Mouse (Mus musculus): ENCODE results near the gene Itga3. TPM values are rescaled to one million over a fixed set of nuclear protein-coding genes. Genes with fewer than 3 reads are reported as not detected.

The Itga3 gene
- polyA plus RNA-seq, 1 experiment from 2014 or later = 5.7 TPM

GRCm38 (mm10) chr11:95074694-95075093 lies 1.9 kb downstream of the Itga3 start:
- Histone ChIP-seq H3K9me3 (no peaks in the 10 kb centered on the region), H3K4me3 (peak overlapping the region; percentile 69), H3K4me1 (replicated peaks) (peaks cover 63% of the 10 kb centered on the region), H3K27me3 (ENCODE audit: insufficient read depth, poor library complexity, severe bottlenecking) (peaks cover 67% of the 10 kb centered on the region), H3K27ac (no peak overlapping the region), H3K36me3 (no peaks in the 10 kb centered on the region)
- DNase-seq (ENCODE audit: low spot score) = no peak
- WGBS = 77% methylated on average over 4 of the region's 4 CpGs

DNA sequence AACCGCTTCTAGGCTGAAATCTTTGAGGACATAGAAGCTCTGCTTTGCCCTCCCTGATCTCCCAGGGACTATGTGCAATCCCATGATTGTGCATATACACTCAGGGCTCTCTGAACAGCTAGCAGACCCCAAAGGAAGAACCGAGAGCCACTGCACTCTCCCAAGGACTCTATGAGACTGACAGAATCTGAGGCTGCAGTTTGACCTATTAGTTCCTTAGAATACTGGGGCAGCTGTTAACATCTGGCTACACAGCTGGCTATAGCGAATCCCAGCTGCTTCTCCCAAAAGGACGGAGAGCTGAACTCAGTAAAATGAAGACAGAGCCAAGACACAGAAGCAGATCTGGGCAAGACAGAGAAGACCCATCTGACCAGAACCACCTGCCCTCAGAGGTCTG lies 2.8 kb downstream of the Itga3 start:
- 77% methylated on average over 4 of the region's 4 CpGs for WGBS
- Histone ChIP-seq H3K9me3 (no peaks in the 10 kb centered on the region), H3K36me3 (no peaks in the 10 kb centered on the region), H3K27ac (no peak overlapping the region), H3K4me1 (replicated peaks) (peaks cover 58% of the 10 kb centered on the region), H3K27me3 (ENCODE audit: insufficient read depth, poor library complexity, severe bottlenecking) (peaks cover 59% of the 10 kb centered on the region), H3K4me3 (no peak overlapping the region)
- DNase-seq (ENCODE audit: low spot score) = no peak

DNA sequence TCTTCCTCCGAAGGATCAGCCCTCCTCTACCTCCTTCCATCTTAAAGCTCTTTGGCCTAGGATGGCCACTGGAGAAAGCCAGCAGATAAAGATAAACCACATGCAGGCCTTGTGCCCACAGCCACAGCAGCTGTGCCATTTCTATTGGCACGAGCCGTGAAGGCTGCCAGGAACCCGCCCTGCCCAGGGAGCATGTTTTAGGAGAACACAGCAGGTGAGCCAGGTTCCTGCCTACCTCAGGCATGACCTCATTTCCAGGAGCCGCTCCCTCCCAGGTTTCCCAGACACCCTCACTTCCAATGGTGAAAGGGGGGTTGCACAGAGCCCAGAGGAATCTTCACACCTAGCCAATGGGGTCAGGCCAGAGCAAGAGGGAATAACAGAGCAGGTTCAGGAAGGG lies 3.8 kb downstream of the Itga3 start:
- H3K9me3 ChIP-seq = no peaks in the 10 kb centered on the region
- 76% methylated on average over 5 of the region's 5 CpGs for WGBS
- H3K36me3 ChIP-seq = no peaks in the 10 kb centered on the region
- H3K27me3 ChIP-seq (ENCODE audit: insufficient read depth, poor library complexity, severe bottlenecking) = peaks cover 49% of the 10 kb centered on the region
- peaks cover 55% of the 10 kb centered on the region for H3K4me1 ChIP-seq (replicated peaks)
- DNase-seq (ENCODE audit: low spot score) = no peak
- H3K4me3 ChIP-seq = no peak overlapping the region
- no peak overlapping the region for H3K27ac ChIP-seq

DNA sequence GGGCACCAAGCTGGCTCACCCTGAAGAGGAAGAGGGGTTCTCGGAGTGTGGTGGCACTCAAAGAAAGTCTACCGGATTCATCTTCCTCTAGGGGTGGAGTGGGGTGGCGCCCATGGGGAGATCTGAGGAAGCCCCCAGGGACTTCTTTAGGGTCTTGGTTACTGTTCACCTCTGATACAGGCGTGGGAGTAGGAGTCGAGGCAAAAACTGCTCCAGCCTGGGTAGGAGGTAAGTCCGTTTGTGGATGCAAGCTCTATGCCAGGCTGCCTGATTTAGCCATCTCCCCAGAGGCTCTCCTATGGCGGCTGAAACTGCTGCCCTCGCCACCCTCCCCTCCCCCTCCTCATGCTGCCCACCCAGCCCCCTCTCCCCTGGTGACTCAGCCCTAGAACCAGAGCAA lies 4.5 kb downstream of the Itga3 start:
- no peak for DNase-seq (ENCODE audit: low spot score)
- no peak overlapping the region for H3K27ac ChIP-seq
- H3K4me3 ChIP-seq = no peak overlapping the region
- H3K9me3 ChIP-seq = no peaks in the 10 kb centered on the region
- WGBS = 71% methylated on average over 8 of the region's 8 CpGs
- peaks cover 50% of the 10 kb centered on the region for H3K4me1 ChIP-seq (replicated peaks)
- H3K36me3 ChIP-seq = no peaks in the 10 kb centered on the region
- peaks cover 42% of the 10 kb centered on the region for H3K27me3 ChIP-seq (ENCODE audit: insufficient read depth, poor library complexity, severe bottlenecking)

DNA sequence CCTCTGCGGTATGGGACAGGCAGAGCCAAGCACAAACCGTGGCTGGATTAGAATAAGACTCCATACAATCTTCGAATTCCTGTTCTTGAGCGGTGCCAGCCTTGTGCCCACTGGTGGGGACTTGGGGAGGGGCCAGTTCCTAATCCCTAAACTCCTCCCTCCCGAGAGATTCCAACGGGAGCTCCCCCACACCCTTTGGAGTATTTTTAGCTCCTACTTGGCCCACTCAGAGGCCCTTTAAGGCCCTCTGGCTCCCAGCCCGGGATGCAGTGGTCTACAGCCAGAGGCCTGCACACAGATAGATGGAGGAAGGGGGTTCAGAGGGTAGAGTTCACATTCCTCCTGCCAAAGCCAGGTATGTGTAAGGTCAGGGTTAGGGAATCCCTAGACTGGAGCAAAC lies 5.3 kb downstream of the Itga3 start:
- Histone ChIP-seq H3K9me3 (no peaks in the 10 kb centered on the region), H3K4me3 (no peak overlapping the region), H3K4me1 (replicated peaks) (peaks cover 41% of the 10 kb centered on the region), H3K27me3 (ENCODE audit: insufficient read depth, poor library complexity, severe bottlenecking) (peaks cover 33% of the 10 kb centered on the region), H3K36me3 (no peaks in the 10 kb centered on the region), H3K27ac (no peak overlapping the region)
- DNase-seq (ENCODE audit: low spot score) = no peak
- 63% methylated on average over 7 of the region's 7 CpGs for WGBS

DNA sequence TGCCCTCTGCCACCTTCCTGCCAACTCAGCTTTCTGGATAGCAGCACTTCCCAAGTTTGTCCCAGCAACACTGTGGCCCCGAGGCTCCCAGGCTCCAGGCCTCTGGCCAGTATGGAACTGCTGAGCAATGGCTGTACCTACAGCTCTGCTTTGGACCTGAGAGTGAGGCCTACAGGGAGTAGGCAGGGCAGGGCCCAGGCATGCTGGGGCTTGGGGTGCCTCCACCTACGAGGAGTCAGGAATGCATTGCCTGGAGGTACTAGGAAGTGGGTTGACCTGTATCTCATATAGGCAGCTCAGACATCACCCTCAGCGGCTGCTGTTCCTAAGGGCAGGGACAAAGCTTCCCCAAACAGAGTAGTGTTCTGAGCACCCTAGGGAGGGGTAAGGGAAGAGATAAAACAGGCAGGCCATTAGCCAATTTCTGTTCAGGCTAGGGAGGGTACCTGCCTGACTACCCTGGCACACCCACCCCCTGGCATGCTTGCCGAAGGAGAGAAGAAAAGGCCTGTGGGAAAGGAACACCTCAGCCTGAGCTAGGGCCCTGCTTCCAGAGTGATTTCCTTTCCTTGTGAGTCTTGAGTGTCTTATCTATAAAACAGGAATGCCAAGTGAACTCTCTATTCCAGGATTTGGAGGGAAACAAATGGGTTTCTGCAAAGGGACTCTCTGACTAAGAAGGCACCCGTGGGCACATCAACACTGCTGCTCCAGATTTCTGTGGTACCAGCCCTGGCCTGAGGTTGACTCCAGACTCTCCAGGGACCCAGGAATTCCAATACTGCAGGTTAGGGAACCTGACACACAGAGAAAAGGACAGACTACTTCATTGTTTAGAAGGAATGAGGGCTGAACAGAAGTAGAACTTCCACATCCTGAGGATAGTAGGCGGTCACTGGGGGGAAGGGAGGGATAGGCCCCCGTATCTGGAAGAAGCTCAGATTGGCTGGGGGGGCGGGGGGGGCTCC lies 6.2 kb downstream of the Itga3 start:
- H3K4me3 ChIP-seq = no peak overlapping the region
- 0 out of 2 replicates have a peak overlapping the region, but pooled peaks have one; percentile 10 for H3K27ac ChIP-seq
- H3K4me1 ChIP-seq (replicated peaks) = peaks cover 32% of the 10 kb centered on the region
- peaks cover 25% of the 10 kb centered on the region for H3K27me3 ChIP-seq (ENCODE audit: insufficient read depth, poor library complexity, severe bottlenecking)
- H3K36me3 ChIP-seq = peaks cover 5% of the 10 kb centered on the region; the same call in 1 of the 2 replicates
- H3K9me3 ChIP-seq = no peaks in the 10 kb centered on the region
- WGBS = 74% methylated on average over 8 of the region's 8 CpGs
- DNase-seq (ENCODE audit: low spot score) = no peak

GRCm38 (mm10) chr11:95069226-95069957 lies 7.2 kb downstream of the Itga3 start:
- peaks cover 8% of the 10 kb centered on the region; the same call in 1 of the 2 replicates for H3K36me3 ChIP-seq
- 81% methylated on average over 10 of the region's 10 CpGs for WGBS
- H3K4me1 ChIP-seq (replicated peaks) = peaks cover 22% of the 10 kb centered on the region
- H3K27ac ChIP-seq = no peak overlapping the region; the same call in 1 of the 2 replicates
- no peak overlapping the region for H3K4me3 ChIP-seq
- H3K9me3 ChIP-seq = no peaks in the 10 kb centered on the region
- DNase-seq (ENCODE audit: low spot score) = no peak
- H3K27me3 ChIP-seq (ENCODE audit: insufficient read depth, poor library complexity, severe bottlenecking) = peaks cover 14% of the 10 kb centered on the region

GRCm38 (mm10) chr11:95056768-95057501 lies 19.7 kb downstream of the Itga3 start:
- H3K36me3 ChIP-seq = peaks cover 14% of the 10 kb centered on the region; the same call in 1 of the 2 replicates
- H3K4me3 ChIP-seq = peak overlapping the region; percentile 12; the same call in 1 of the 2 replicates
- WGBS = 27% methylated on average over 19 of the region's 19 CpGs

DNA sequence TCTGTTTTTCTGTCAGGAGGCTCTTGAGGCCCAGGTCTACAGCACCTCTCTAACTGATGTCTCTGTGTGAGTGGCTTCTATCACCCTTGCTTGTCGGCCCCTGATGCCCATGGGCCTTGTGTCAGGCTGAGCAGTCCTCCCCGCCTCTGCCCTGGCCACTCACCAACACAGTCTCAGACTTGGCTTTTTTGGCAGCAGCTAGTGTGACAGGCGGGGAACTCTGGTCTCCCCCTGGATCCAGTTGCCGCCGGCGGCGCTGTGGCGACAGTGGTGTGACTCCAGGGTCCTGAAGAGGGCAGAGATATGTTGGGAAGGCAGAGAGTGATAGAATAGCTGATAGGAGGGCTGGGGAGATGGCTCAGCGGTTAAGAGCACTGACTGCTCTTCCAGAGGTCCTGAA lies 23.5 kb downstream of the Itga3 start:
- Histone ChIP-seq H3K27ac (no peak overlapping the region), H3K4me1 (replicated peaks) (peaks cover 8% of the 10 kb centered on the region), H3K9me3 (no peaks in the 10 kb centered on the region), H3K4me3 (no peak overlapping the region), H3K36me3 (0 out of 2 replicates have a peak, but pooled peaks cover 7% of the 10 kb centered on the region), H3K27me3 (ENCODE audit: insufficient read depth, poor library complexity, severe bottlenecking) (peaks cover 26% of the 10 kb centered on the region)
- WGBS = 80% methylated on average over 9 of the region's 9 CpGs
- no peak for DNase-seq (ENCODE audit: low spot score)

More at GRCm38 (mm10) chr11:95056768-95057501, 19.7 kb downstream of the Itga3 start:
- no peak for DNase-seq (ENCODE audit: low spot score)
- Histone ChIP-seq H3K27ac (no peak overlapping the region), H3K9me3 (no peaks in the 10 kb centered on the region), H3K27me3 (ENCODE audit: insufficient read depth, poor library complexity, severe bottlenecking) (peaks cover 33% of the 10 kb centered on the region), H3K4me1 (replicated peaks) (peaks cover 13% of the 10 kb centered on the region)

GRCm38 (mm10) chr11:95046980-95047680 lies 29.5 kb downstream of the Itga3 start:
- H3K4me3 ChIP-seq = no peak overlapping the region
- H3K36me3 ChIP-seq = no peaks in the 10 kb centered on the region
- H3K9me3 ChIP-seq = no peaks in the 10 kb centered on the region
- H3K4me1 ChIP-seq (replicated peaks) = peaks cover 4% of the 10 kb centered on the region; the same call in 1 of the 2 replicates
- WGBS = 63% methylated on average over 9 of the region's 9 CpGs
- H3K27ac ChIP-seq = no peak overlapping the region
- 0 out of 2 replicates have a peak, but pooled peaks cover 11% of the 10 kb centered on the region for H3K27me3 ChIP-seq (ENCODE audit: insufficient read depth, poor library complexity, severe bottlenecking)
- peak; percentile 62 for DNase-seq (ENCODE audit: low spot score)

DNA sequence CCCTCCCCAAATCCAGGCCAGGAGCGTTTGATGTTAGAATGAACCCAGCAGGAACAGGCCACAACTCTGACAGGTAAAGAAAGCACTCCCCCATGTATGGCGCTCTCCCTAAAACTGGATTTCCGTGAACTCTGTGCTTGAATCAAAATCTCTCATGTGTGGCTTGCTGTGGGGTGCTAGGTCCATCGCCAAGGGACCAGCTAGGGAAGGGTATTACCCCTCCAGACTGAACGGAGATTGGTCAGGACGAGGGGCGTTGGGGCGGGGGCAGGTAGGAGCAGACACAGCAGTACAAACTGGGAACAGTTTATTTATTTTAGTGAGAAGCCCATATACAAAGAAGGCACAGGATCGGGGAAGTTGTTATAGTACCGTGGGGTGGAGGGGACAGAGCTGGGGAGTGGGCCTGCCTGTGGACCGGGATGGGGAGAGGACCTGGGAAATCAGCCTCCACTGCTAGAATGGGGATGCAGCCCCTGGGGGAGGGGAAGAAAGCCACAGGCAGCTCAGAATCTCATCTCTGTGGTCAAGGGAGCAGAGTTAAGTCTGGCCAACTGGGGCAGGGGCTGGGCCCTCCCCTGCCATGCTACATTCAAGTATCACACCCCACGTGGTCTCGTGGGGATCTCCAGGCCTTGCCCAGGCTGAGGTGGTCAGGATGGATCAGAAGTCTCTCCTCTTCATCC lies 32.3 kb downstream of the Itga3 start:
- Histone ChIP-seq H3K4me1 (replicated peaks) (peaks cover 25% of the 10 kb centered on the region), H3K27me3 (ENCODE audit: insufficient read depth, poor library complexity, severe bottlenecking) (peaks cover 25% of the 10 kb centered on the region), H3K4me3 (no peak overlapping the region), H3K9me3 (no peaks in the 10 kb centered on the region), H3K27ac (0 out of 2 replicates have a peak overlapping the region, but pooled peaks have one; percentile 5), H3K36me3 (no peaks in the 10 kb centered on the region)
- WGBS = 57% methylated on average over 13 of the region's 13 CpGs
- no peak for DNase-seq (ENCODE audit: low spot score)

Data from hindbrain, embryonic 10.5 days (tissue).